Mouse (Mus musculus) lung, adult 2 months (tissue): ENCODE measurements around the gene Zfp664.

Experiments
- CTCF ChIP-seq: fragments of 200-500 bp; IDR thresholded peaks from 2 replicates; pipeline ENCODE4 v1.5.1; 2011; ENCODE audit warnings: mild to moderate bottlenecking, low read length, control low read depth; ENCODE audit not compliant: insufficient read depth
- POLR2A ChIP-seq: fragments of 200-500 bp; IDR thresholded peaks from 2 replicates; pipeline ENCODE4 v1.6.1; 2011; ENCODE audit warnings: low read depth, mild to moderate bottlenecking, control low read depth, low read length, borderline replicate concordance; ENCODE audit errors: extremely low read depth

DNA sequence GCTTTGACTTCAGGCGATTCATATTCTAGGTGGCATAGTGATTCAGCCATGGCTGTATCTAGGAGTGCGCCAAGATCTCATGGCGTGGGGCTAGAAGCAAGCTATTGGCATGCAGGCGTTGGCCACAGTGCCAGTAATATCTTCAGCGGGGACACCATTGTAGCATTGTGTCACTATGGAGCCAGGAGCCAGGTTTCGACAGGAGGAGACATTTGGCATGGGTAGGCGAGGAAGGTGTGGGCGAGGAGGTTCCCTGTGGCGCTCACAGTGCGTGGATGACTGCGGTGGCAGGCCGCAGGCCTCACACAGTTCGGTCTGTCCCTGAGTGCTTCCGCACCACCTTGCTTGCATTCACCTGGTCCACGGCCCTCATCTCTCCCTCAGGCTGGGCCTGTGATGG is 27.3 kb upstream of the Zfp664 start:
- TF ChIP-seq CTCF (no peak), POLR2A (no peak)
